14 mouse cellular contexts compared by ENCODE assay signal in genomic region chrX:51911566-51911965, GRCm38 (mm10).
DNase-seq lines count a peak whose midpoint lies in the region; ATAC-seq and TF ChIP-seq lines count a peak whose summit lies in the region.
"Had no signal": no experiment of that assay in that cellular context is flagged by ENCODE, and none has a peak within 500 bp of the region (broad histone marks: within the 10 kb centered on the region; RNA-seq: fewer than 3 reads in every experiment).

No protein-coding gene starts in this region.

- peak; percentile 40 for DNase-seq in gastrocnemius, adult 2 months
- no peak for DNase-seq in gastrocnemius, postnatal 25 days
- DNase-seq in lung, postnatal 10 days, result peak; percentile 1
- DNase-seq in lung, adult 2 months, result no peak
- DNase-seq in gastrocnemius, postnatal 14 days, result peak; percentile 13
- DNase-seq in lung, postnatal 0 days (ENCODE audit: low spot score), result no peak
- no peak for DNase-seq in thymus, postnatal 10 days (ENCODE audit: low spot score in 2 of 2)
- DNase-seq: cerebellum, adult 11-12 months; thymus, postnatal 14 days had no signal

- intact Hi-C loops in gastrocnemius, adult 2 months (cut with DNase I), result no loop called here
- intact Hi-C loops in gastrocnemius, postnatal 14 days (cut with DNase I; ENCODE audit: low total_unique reads), result no loop called here

- no peaks in the 10 kb centered on the region for H3K9me3 ChIP-seq in limb, embryonic 15.5 days
- no peaks in the 10 kb centered on the region for H3K9me3 ChIP-seq in lung, postnatal 0 days (ENCODE audit: low read length)
- H3K9me3 ChIP-seq: forebrain, embryonic 10.5 days; lung, embryonic 15.5 days; midbrain, embryonic 10.5 days had no signal

- ATAC-seq in limb, embryonic 15.5 days (ENCODE audit: insufficient number of reproducible peaks, low FRiP score, low TSS enrichment, low read depth), result no peak
- no peak for ATAC-seq in lung, postnatal 0 days

- no peak overlapping the region for H3K27ac ChIP-seq in gastrocnemius, adult 2 months
- H3K27ac ChIP-seq in limb, embryonic 15.5 days, result peak overlapping the region; percentile 57
- H3K27ac ChIP-seq in lung, postnatal 0 days (ENCODE audit: low read length), result no peak overlapping the region
- H3K27ac ChIP-seq: forebrain, embryonic 10.5 days; kidney, postnatal 0 days; lung, embryonic 15.5 days; midbrain, embryonic 10.5 days had no signal

- H3K9ac ChIP-seq in limb, embryonic 15.5 days, result no peak overlapping the region
- H3K9ac ChIP-seq in lung, postnatal 0 days (replicated peaks; ENCODE audit: low read depth), result no peak overlapping the region
- H3K9ac ChIP-seq: lung, embryonic 15.5 days had no signal

- H3K4me3 ChIP-seq in gastrocnemius, adult 2 months, result no peak overlapping the region
- H3K4me3 ChIP-seq in lung, adult 2 months (replicated peaks; ENCODE audit: extremely low read depth, low read depth, low read length), result no peak overlapping the region
- no peak overlapping the region for H3K4me3 ChIP-seq in limb, embryonic 15.5 days
- H3K4me3 ChIP-seq in lung, postnatal 0 days (ENCODE audit: low read depth, low read length), result no peak overlapping the region
- H3K4me3 ChIP-seq: forebrain, embryonic 10.5 days; lung, embryonic 15.5 days; midbrain, embryonic 10.5 days had no signal

- no peaks in the 10 kb centered on the region for H3K4me1 ChIP-seq in lung, adult 2 months (ENCODE audit: control insufficient read depth, insufficient read depth, low read length)
- H3K4me1 ChIP-seq in limb, embryonic 15.5 days, result peaks cover 9% of the 10 kb centered on the region; the same call in 1 of the 2 replicates
- H3K4me1 ChIP-seq in lung, postnatal 0 days (ENCODE audit: insufficient read depth, low read depth, low read length), result no peaks in the 10 kb centered on the region
- H3K4me1 ChIP-seq: lung, embryonic 15.5 days had no signal

- WGBS in lung, adult 2 months, result 34% methylated on average over 1 of the region's 1 CpGs
- 36% methylated on average over 1 of the region's 1 CpGs for WGBS in limb, embryonic 15.5 days
- 50% methylated on average over 1 of the region's 1 CpGs for WGBS in lung, postnatal 0 days

- H3K4me2 ChIP-seq in limb, embryonic 15.5 days, result no peak overlapping the region
- H3K4me2 ChIP-seq in lung, postnatal 0 days (replicated peaks; ENCODE audit: low read depth, low read length), result no peak overlapping the region
- H3K4me2 ChIP-seq: lung, embryonic 15.5 days had no signal

- H3K27me3 ChIP-seq in limb, embryonic 15.5 days, result no peaks in the 10 kb centered on the region
- H3K27me3 ChIP-seq in lung, postnatal 0 days (replicated peaks; ENCODE audit: insufficient read depth, low read length), result no peaks in the 10 kb centered on the region
- H3K27me3 ChIP-seq: lung, embryonic 15.5 days had no signal

- H3K36me3 ChIP-seq in limb, embryonic 15.5 days, result no peaks in the 10 kb centered on the region
- H3K36me3 ChIP-seq in lung, postnatal 0 days (ENCODE audit: insufficient read depth, low read length), result no peaks in the 10 kb centered on the region
- H3K36me3 ChIP-seq: forebrain, embryonic 10.5 days; lung, embryonic 15.5 days; midbrain, embryonic 10.5 days had no signal

- no peak for TF ChIP-seq EP300 in lung, postnatal 0 days (IDR thresholded peaks at IDR 0.05)

- TF ChIP-seq CTCF in gastrocnemius, adult 2 months (IDR thresholded peaks at IDR 0.05), result no peak
- no peak for TF ChIP-seq CTCF in lung, adult 2 months (IDR thresholded peaks at IDR 0.05; ENCODE audit: insufficient read depth, low read length)
- TF ChIP-seq CTCF in lung, postnatal 0 days (IDR thresholded peaks at IDR 0.05), result no peak

- no peak for TF ChIP-seq POLR2A in lung, adult 2 months (IDR thresholded peaks at IDR 0.05; ENCODE audit: borderline replicate concordance, extremely low read depth, low read depth, low read length)

Comparison
In these comparisons a context has a peak if more than half of its experiments do, and no peak if none do; other contexts are left out.
1. DNase-seq: peak in gastrocnemius, adult 2 months (single experiment), lung, postnatal 10 days (single experiment) and gastrocnemius, postnatal 14 days (single experiment); none in gastrocnemius, postnatal 25 days (single experiment), lung, adult 2 months (single experiment), lung, postnatal 0 days (single experiment) and thymus, postnatal 10 days (0 of 2).